Mouse (Mus musculus) heart, embryonic 12.5 days (tissue): ENCODE data around the gene Med27. TPM values are rescaled to one million over a fixed set of nuclear protein-coding genes. Genes with fewer than 3 reads are reported as not detected.

Experiments used
- ATAC-seq: fragments of 200-750 bp; cut with Nextera tagmentation; 2 replicates; pipeline ENCODE4 v1.8.0; 2017; ENCODE audit warnings: moderate TSS enrichment, moderate library complexity; ENCODE audit not compliant: insufficient number of reproducible peaks, low FRiP score
- H3K27ac ChIP-seq: fragments of 300-500 bp; sonication (generic); 2 replicates; pipeline ENCODE4 v1.5.1; 2016; ENCODE audit warnings: mild to moderate bottlenecking, moderate library complexity; ENCODE audit not compliant: poor library complexity, severe bottlenecking
- H3K27me3 ChIP-seq: fragments of 300-500 bp; sonication (generic); replicated peaks from 2 replicates; pipeline ENCODE4 v1.6.1; 2016; ENCODE audit warnings: mild to moderate bottlenecking, moderate library complexity
- H3K36me3 ChIP-seq: fragments of 300-500 bp; sonication (generic); 2 replicates; pipeline ENCODE4 v1.6.1; 2016; ENCODE audit warnings: mild to moderate bottlenecking, moderate library complexity
- H3K4me1 ChIP-seq: fragments of 300-500 bp; sonication (generic); replicated peaks from 2 replicates; pipeline ENCODE4 v1.6.1; 2016; ENCODE audit warnings: mild to moderate bottlenecking
- H3K4me2 ChIP-seq: fragments of 300-500 bp; sonication (generic); 2 replicates; pipeline ENCODE4 v1.6.1; 2016; ENCODE audit warnings: mild to moderate bottlenecking, moderate library complexity
- H3K4me3 ChIP-seq: fragments of 300-500 bp; sonication (generic); 2 replicates; pipeline ENCODE4 v1.5.1; 2016; ENCODE audit warnings: mild to moderate bottlenecking
- H3K9ac ChIP-seq: fragments of 300-500 bp; sonication (generic); 2 replicates; pipeline ENCODE4 v1.6.1; 2016; ENCODE audit warnings: mild to moderate bottlenecking, moderate library complexity
- H3K9me3 ChIP-seq: fragments of 300-500 bp; sonication (generic); replicated peaks from 2 replicates; pipeline ENCODE4 v1.6.1; 2016; ENCODE audit warnings: mild to moderate bottlenecking, moderate library complexity
- WGBS: fragments of 180-500 bp; shearing (Covaris S2); methylation state at CpG from one replicate; pipeline ENCODE4 v1.1.7; 2016; 5-methylcytosine and 5-hydroxymethylcytosine counted together
- microRNA-seq: library from miRNA; unstranded; fragments of <30 nt; microRNA quantifications from one replicate; pipeline ENCODE4, GENCODE M21; 2017
- polyA plus RNA-seq: library from polyadenylated mRNA; unstranded; fragments of >200 nt; fragmentation: Nextera tagmentation; extraction: Ambion mirVana; gene quantifications from 2 replicates; pipeline ENCODE4 v1.2.1, GENCODE M21; 2016

Med27 gene
- polyA plus RNA-seq, 1 experiment from 2014 or later: 33.5 TPM

- no peak overlapping the region for H3K4me3 ChIP-seq
- no peak overlapping the region for H3K9ac ChIP-seq
- ATAC-seq: no peak
- 0 out of 2 replicates have a peak, but pooled peaks cover 11% of the 10 kb centered on the region for H3K27me3 ChIP-seq
- peaks cover 6% of the 10 kb centered on the region; the same call in 1 of the 2 replicates for H3K4me1 ChIP-seq
- WGBS: 38% methylated on average over 5 of the region's 5 CpGs
- H3K4me2 ChIP-seq: no peak overlapping the region
- H3K36me3 ChIP-seq: no peaks in the 10 kb centered on the region
- H3K9me3 ChIP-seq: no peaks in the 10 kb centered on the region
- no peak overlapping the region for H3K27ac ChIP-seq
Observed at GRCm38 (mm10) chr2:29572811-29573427, 226.3 kb downstream of the Med27 start.

- Histone ChIP-seq H3K36me3 (no peaks in the 10 kb centered on the region), H3K9ac (no peak overlapping the region), H3K9me3 (no peaks in the 10 kb centered on the region), H3K27ac (no peak overlapping the region), H3K4me1 (peaks cover 6% of the 10 kb centered on the region; the same call in 1 of the 2 replicates), H3K4me3 (no peak overlapping the region), H3K27me3 (0 out of 2 replicates have a peak, but pooled peaks cover 11% of the 10 kb centered on the region), H3K4me2 (no peak overlapping the region)
- ATAC-seq: no peak
- WGBS: 7% methylated on average over 5 of the region's 5 CpGs
Observed at GRCm38 (mm10) chr2:29573591-29573990, 227.0 kb downstream of the Med27 start.

GRCm38 (mm10) chr2:29574187-29574586 lies 227.6 kb downstream of the Med27 start:
- H3K4me1 ChIP-seq: peaks cover 6% of the 10 kb centered on the region; the same call in 1 of the 2 replicates
- 0 out of 2 replicates have a peak, but pooled peaks cover 11% of the 10 kb centered on the region for H3K27me3 ChIP-seq
- H3K9ac ChIP-seq: no peak overlapping the region
- ATAC-seq: no peak
- no peak overlapping the region for H3K27ac ChIP-seq
- no peak overlapping the region for H3K4me3 ChIP-seq
- H3K9me3 ChIP-seq: no peaks in the 10 kb centered on the region
- no peak overlapping the region for H3K4me2 ChIP-seq
- no peaks in the 10 kb centered on the region for H3K36me3 ChIP-seq
- 41% methylated on average over 11 of the region's 11 CpGs for WGBS

Small RNA genes within 50 kb of the gene (microRNA-seq; reads per million reads assigned to microRNA genes)
- gene Mir133c: not detected

Other genes with a start within 250 kb of the Med27 start
- 12.0 and 12.1 TPM in 2 replicates for gene Setx, start 222.6 kb upstream of the Med27 start, polyA plus RNA-seq
- 0.26 and 0.33 TPM in 2 replicates for gene Ntng2, start 93.8 kb upstream of the Med27 start, polyA plus RNA-seq